Mouse (Mus musculus) CH12.LX (cell line): ENCODE measurements around the gene B4galnt4.

Experiments
- CHD1 ChIP-seq: IDR thresholded peaks from 2 replicates; pipeline ENCODE4 v1.6.1; 2012; ENCODE audit warnings: low read depth, low read length, improper control_type of control experiment, inconsistent platforms
- CTCF ChIP-seq, 2 experiments: IDR thresholded peaks in 1 of 2; conservative IDR thresholded peaks in 1 of 2; 2 replicates each; pipeline ENCODE4 v1.5.1; 2011 to 2012; ENCODE audit warnings: low read depth in 2 of 2, low read length in 2 of 2, improper control_type of control experiment in 1 of 2, inconsistent platforms in 1 of 2, mild to moderate bottlenecking in 1 of 2, moderate library complexity in 1 of 2
- EP300 ChIP-seq: IDR thresholded peaks from 2 replicates; pipeline ENCODE4 v1.6.1; 2011; ENCODE audit warnings: low read length, improper control_type of control experiment
- ETS1 ChIP-seq: conservative IDR thresholded peaks from 2 replicates; pipeline ENCODE4 v1.6.1; 2012; ENCODE audit warnings: low read depth, mild to moderate bottlenecking, inconsistent platforms, low read length, improper control_type of control experiment, moderate library complexity
- MAX ChIP-seq: IDR thresholded peaks from 2 replicates; pipeline ENCODE4 v1.6.1; 2011; ENCODE audit warnings: low read length, improper control_type of control experiment
- MXI1 ChIP-seq: IDR thresholded peaks from 2 replicates; pipeline ENCODE4 v1.6.1; 2011; ENCODE audit warnings: mild to moderate bottlenecking, low read depth, low read length, improper control_type of control experiment
- POLR2A ChIP-seq: IDR thresholded peaks from 2 replicates; pipeline ENCODE4 v1.6.1; 2011; ENCODE audit warnings: low read depth, mild to moderate bottlenecking, improper control_type of control experiment, low read length
- RCOR1 ChIP-seq: conservative IDR thresholded peaks from 2 replicates; pipeline ENCODE4 v1.6.1; 2012; ENCODE audit warnings: low read depth, mild to moderate bottlenecking, inconsistent platforms, low read length, improper control_type of control experiment
- USF1 ChIP-seq: IDR thresholded peaks from 2 replicates; pipeline ENCODE4 v1.6.1; 2014; ENCODE audit warnings: low read depth, mild to moderate bottlenecking, inconsistent platforms, low read length, improper control_type of control experiment
- ZMIZ1 ChIP-seq: IDR thresholded peaks from 2 replicates; pipeline ENCODE4 v1.6.1; 2012; ENCODE audit warnings: low read depth, mild to moderate bottlenecking, inconsistent platforms, low read length, improper control_type of control experiment
- ZNF384 ChIP-seq: IDR thresholded peaks from 2 replicates; pipeline ENCODE4 v1.6.1; 2012; ENCODE audit warnings: low read depth, low read length, improper control_type of control experiment, inconsistent platforms

GRCm38 (mm10) chr7:141059929-141060328, 975 bp upstream of the B4galnt4 start:
- TF ChIP-seq EP300 = no peak
- TF ChIP-seq RCOR1 = no peak
- TF ChIP-seq CTCF (conservative IDR thresholded peaks at IDR 0.05 in 1 of 2, IDR thresholded peaks at IDR 0.05 in 1 of 2; ENCODE audit: low read depth in 2 of 2, low read length in 2 of 2) = no peak
- no peak for TF ChIP-seq POLR2A
- TF ChIP-seq MXI1 = no peak
- no peak for TF ChIP-seq ETS1
- TF ChIP-seq MAX = no peak
- no peak for TF ChIP-seq USF1
- no peak for TF ChIP-seq ZNF384
- TF ChIP-seq ZMIZ1 = no peak
- TF ChIP-seq CHD1 = no peak
